Mouse (Mus musculus): ENCODE measurements around the gene Sox15. TPM values are rescaled to one million over a fixed set of nuclear protein-coding genes. Genes with fewer than 3 reads are reported as not detected.

Sox15 gene
- total and polyA plus RNA-seq, 3 experiments: 0.17 to 0.54 TPM; not detected in 1

GRCm38 (mm10) chr11:69632284-69633089 lies 22.6 kb upstream of the Sox15 start, which contains the start of gene Fxr2:
Gene Fxr2, plus strand, starts transcription at chr11:69632990.
- peak within 1 kb of the TSS; percentile 73 for H3K27ac ChIP-seq (ENCODE audit: insufficient read depth, low read depth)
- peaks cover 1 to 15% of the 10 kb centered on the region in 2 experiments for H3K36me3 ChIP-seq (replicated peaks in 1 of 2; ENCODE audit: control insufficient read depth in 1 of 2, insufficient read depth in 1 of 2, low read length in 1 of 2)
- H3K4me3 ChIP-seq (replicated peaks in 1 of 3; ENCODE audit: low read depth in 2 of 3, low read length in 2 of 3, poor library complexity in 1 of 3): peak within 1 kb of the TSS; percentile 90 to 95 (median 90)
- in situ Hi-C loops (cut with MboI; ENCODE audit: low pct_ligation_motif_present, low pct_unique_long_range_greater_than_20kb, low sequenced_read_pairs): no loop called here
- H3K4me1 ChIP-seq (ENCODE audit: control insufficient read depth in 1 of 2, insufficient read depth in 2 of 2): peaks cover 0 to 50% of the 10 kb centered on the region in 2 experiments; a peak in 2 of 4 replicates
- peaks cover 44% of the 10 kb centered on the region for H3K79me2 ChIP-seq (replicated peaks; ENCODE audit: control insufficient read depth, extremely low read depth, insufficient read depth, poor library complexity, severe bottlenecking)
- H3K27me3 ChIP-seq (replicated peaks): no peaks in the 10 kb centered on the region
- peak; percentile 67; the same call in 1 of the 2 replicates for TF ChIP-seq TCF12 (IDR thresholded peaks at IDR 0.05; ENCODE audit: low read depth, low read length)
- TF ChIP-seq MEF2A (IDR thresholded peaks at IDR 0.05; ENCODE audit: borderline replicate concordance, low read depth, low read length): no peak; the same call in none of the 2 replicates
- no peak; the same call in 1 of the 2 replicates for TF ChIP-seq RCOR1 (conservative IDR thresholded peaks at IDR 0.05; ENCODE audit: low read depth, low read length)
- peak; percentile 23; the same call in 1 of the 2 replicates for TF ChIP-seq MYC (IDR thresholded peaks at IDR 0.05; ENCODE audit: low read depth, low read length)
- no peak for TF ChIP-seq ZKSCAN1 (IDR thresholded peaks at IDR 0.05; ENCODE audit: borderline replicate concordance, low read depth, low read length)
- no peak for TF ChIP-seq CHD2 (IDR thresholded peaks at IDR 0.05; ENCODE audit: low read length)
- TF ChIP-seq TBP (conservative IDR thresholded peaks at IDR 0.05; ENCODE audit: low read depth, low read length): peak; percentile 77
- no peak for TF ChIP-seq ZC3H11A (IDR thresholded peaks at IDR 0.05; ENCODE audit: low read depth, low read length)
- TF ChIP-seq RAD21 (IDR thresholded peaks at IDR 0.05; ENCODE audit: low read depth, low read length): no peak; the same call in none of the 2 replicates
- TF ChIP-seq ETS1 (conservative IDR thresholded peaks at IDR 0.05; ENCODE audit: low read depth, low read length): peak; percentile 67
- no peak for TF ChIP-seq USF2 (conservative IDR thresholded peaks at IDR 0.05; ENCODE audit: low read depth, low read length)
- no peak; the same call in 1 of the 2 replicates for TF ChIP-seq MAZ (IDR thresholded peaks at IDR 0.05; ENCODE audit: low read depth, low read length)
- no peak; the same call in 1 of the 2 replicates for TF ChIP-seq SMC3 (IDR thresholded peaks at IDR 0.05; ENCODE audit: low read depth, low read length)
- peak; percentile 66; the same call in 1 of the 2 replicates for TF ChIP-seq ZMIZ1 (IDR thresholded peaks at IDR 0.05; ENCODE audit: low read depth, low read length)
- TF ChIP-seq ZNF384 (IDR thresholded peaks at IDR 0.05; ENCODE audit: low read depth, low read length): peak; percentile 98
- TF ChIP-seq NELFE (IDR thresholded peaks at IDR 0.05; ENCODE audit: low read depth, low read length): peak; percentile 77
- TF ChIP-seq PAX5 (IDR thresholded peaks at IDR 0.05; ENCODE audit: low read length): no peak
- TF ChIP-seq IRF4 (IDR thresholded peaks at IDR 0.05; ENCODE audit: low read depth, low read length): peak; percentile 47
- peak; percentile 71 for TF ChIP-seq POLR2A (IDR thresholded peaks at IDR 0.05; ENCODE audit: low read depth, low read length)
- no peak for TF ChIP-seq GABPA (IDR thresholded peaks at IDR 0.05; ENCODE audit: insufficient replicate concordance, low read depth, low read length)
- peak; percentile 72 for TF ChIP-seq HCFC1 (IDR thresholded peaks at IDR 0.05; ENCODE audit: low read depth, low read length)
- 0 out of 2 replicates have a peak, but pooled peaks have one; percentile 74 for TF ChIP-seq E2F4 (IDR thresholded peaks at IDR 0.05; ENCODE audit: insufficient replicate concordance, low read depth, low read length)
- no peak for TF ChIP-seq JUN (IDR thresholded peaks at IDR 0.05; ENCODE audit: insufficient read depth, low read depth, low read length)
- TF ChIP-seq USF1 (IDR thresholded peaks at IDR 0.05; ENCODE audit: low read depth, low read length): no peak
- 0 out of 2 replicates have a peak, but pooled peaks have one; percentile 40 for TF ChIP-seq POLR2AphosphoS2 (IDR thresholded peaks at IDR 0.05; ENCODE audit: low read depth, low read length)
- peak; percentile 86 for TF ChIP-seq NRF1 (IDR thresholded peaks at IDR 0.05; ENCODE audit: low read depth, low read length)
- peak; percentile 74; the same call in 1 of the 2 replicates for TF ChIP-seq MAX (IDR thresholded peaks at IDR 0.05; ENCODE audit: low read length)
- TF ChIP-seq KAT2A (IDR thresholded peaks at IDR 0.05; ENCODE audit: insufficient replicate concordance, low read length): peak; percentile 44; the same call in 1 of the 2 replicates
- TF ChIP-seq BHLHE40 (IDR thresholded peaks at IDR 0.05; ENCODE audit: low read depth, low read length): peak; percentile 71; the same call in 1 of the 2 replicates
- no peak; the same call in none of the 2 replicates for TF ChIP-seq SIN3A (IDR thresholded peaks at IDR 0.05; ENCODE audit: low read length)
- TF ChIP-seq MXI1 (IDR thresholded peaks at IDR 0.05; ENCODE audit: low read depth, low read length): peak; percentile 49; the same call in 1 of the 2 replicates
- TF ChIP-seq ELF1 (IDR thresholded peaks at IDR 0.05; ENCODE audit: low read depth, low read length): peak; percentile 95
- no peak for TF ChIP-seq JUND (conservative IDR thresholded peaks at IDR 0.05; ENCODE audit: low read depth, low read length)
- no peak for TF ChIP-seq CHD1 (IDR thresholded peaks at IDR 0.05; ENCODE audit: low read depth, low read length)
- no peak for TF ChIP-seq EP300 (IDR thresholded peaks at IDR 0.05; ENCODE audit: low read length)
- no peak for TF ChIP-seq MAFK (IDR thresholded peaks at IDR 0.05; ENCODE audit: insufficient replicate concordance, low read length)
- TF ChIP-seq UBTF (IDR thresholded peaks at IDR 0.05; ENCODE audit: low read depth, low read length): no peak
- peak; percentile 12 to 91; a peak in 2 of 4 replicates for TF ChIP-seq CTCF (conservative IDR thresholded peaks at IDR 0.05 in 1 of 2, IDR thresholded peaks at IDR 0.05 in 1 of 2; ENCODE audit: low read depth in 2 of 2, low read length in 2 of 2)
- dilution Hi-C loops (cut with MboI; ENCODE audit: extremely low pct_ligation_motif_present, extremely low pct_unique_long_range_greater_than_20kb, low sequenced_read_pairs): no loop called here
- no peaks in the 10 kb centered on the region for H3K9me3 ChIP-seq (replicated peaks; ENCODE audit: low read length)
- DNase-seq (ENCODE audit: extremely low read depth): peak; percentile 100
- H3K9ac ChIP-seq (ENCODE audit: insufficient read depth, low read depth): peak within 1 kb of the TSS; percentile 94
- H3K4me2 ChIP-seq (ENCODE audit: insufficient read depth, low read depth, poor library complexity, severe bottlenecking): peak within 1 kb of the TSS; percentile 89
